Mouse (Mus musculus): ENCODE data around the gene Eif3k.

The Eif3k gene

GRCm38 (mm10) chr7:28939418-28940183 lies 42.1 kb downstream of the Eif3k start:
- no peak for DNase-seq (ENCODE audit: low read depth, low spot score)

GRCm38 (mm10) chr7:28938654-28939053 lies 43.0 kb downstream of the Eif3k start:
- no peak for DNase-seq (ENCODE audit: low read depth, low spot score)

GRCm38 (mm10) chr7:28936787-28937186 lies 44.9 kb downstream of the Eif3k start:
- no peak for DNase-seq (ENCODE audit: low read depth, low spot score)

GRCm38 (mm10) chr7:28933825-28934224 lies 47.8 kb downstream of the Eif3k start:
- DNase-seq (ENCODE audit: low read depth, low spot score): no peak

- no peak for DNase-seq (ENCODE audit: low read depth, low spot score)
Observed at GRCm38 (mm10) chr7:28932421-28933041, 49.1 kb downstream of the Eif3k start.

GRCm38 (mm10) chr7:28931695-28932039 lies 50.0 kb downstream of the Eif3k start:
- no peak for DNase-seq (ENCODE audit: low read depth, low spot score)

GRCm38 (mm10) chr7:28931032-28931694 lies 50.5 kb downstream of the Eif3k start:
- DNase-seq (ENCODE audit: low read depth, low spot score): no peak

GRCm38 (mm10) chr7:28930320-28931031 lies 51.2 kb downstream of the Eif3k start:
- DNase-seq (ENCODE audit: low read depth, low spot score): no peak

GRCm38 (mm10) chr7:28929381-28929780 lies 52.3 kb downstream of the Eif3k start:
- DNase-seq (ENCODE audit: low read depth, low spot score): no peak

- no peak for DNase-seq (ENCODE audit: low read depth, low spot score)
Observed at GRCm38 (mm10) chr7:28926172-28926571, 55.5 kb downstream of the Eif3k start.

- DNase-seq (ENCODE audit: low read depth, low spot score): no peak
Observed at GRCm38 (mm10) chr7:28925317-28925716, 56.3 kb downstream of the Eif3k start.

GRCm38 (mm10) chr7:28924802-28925201 lies 56.9 kb downstream of the Eif3k start:
- no peak for DNase-seq (ENCODE audit: low read depth, low spot score)

GRCm38 (mm10) chr7:28923865-28924291 lies 57.8 kb downstream of the Eif3k start:
- DNase-seq (ENCODE audit: low read depth, low spot score): no peak

GRCm38 (mm10) chr7:28922606-28923005 lies 59.1 kb downstream of the Eif3k start:
- DNase-seq (ENCODE audit: low read depth, low spot score): no peak

- DNase-seq (ENCODE audit: low read depth, low spot score): no peak
Observed at GRCm38 (mm10) chr7:28921722-28922465, 59.8 kb downstream of the Eif3k start.

Measured in CD4-positive helper T cell, adult 2 months (primary cell).